Mouse (Mus musculus): ENCODE results near the gene Bcas2. TPM values are rescaled to one million over a fixed set of nuclear protein-coding genes. Genes with fewer than 3 reads are reported as not detected.
"Not testable (repeated sequence)": the region's sequence is repeated elsewhere in the genome, so short reads cannot be mapped to it uniquely, and the experiment has no call there.

The Bcas2 gene
- polyA plus RNA-seq, 1 experiment from 2014 or later: 247 TPM

- Histone ChIP-seq H3K4me3 (no peak overlapping the region), H3K9me3 (no peaks in the 10 kb centered on the region), H3K4me1 (peaks cover 12% of the 10 kb centered on the region), H3K27ac (replicated peaks) (no peak overlapping the region), H3K4me2 (replicated peaks) (no peak overlapping the region), H3K27me3 (no peaks in the 10 kb centered on the region), H3K36me3 (peaks cover 50% of the 10 kb centered on the region), H3K9ac (replicated peaks) (no peak overlapping the region)
- no peak for ATAC-seq (replicated peaks)
- 93% methylated on average over 4 of the region's 4 CpGs for WGBS
Measured at GRCm38 (mm10) chr3:103176740-103177139, 5.3 kb downstream of the Bcas2 start.

- Histone ChIP-seq H3K4me2 (replicated peaks) (no peak overlapping the region), H3K9me3 (no peaks in the 10 kb centered on the region), H3K36me3 (peaks cover 44% of the 10 kb centered on the region), H3K4me3 (no peak overlapping the region), H3K27me3 (no peaks in the 10 kb centered on the region), H3K4me1 (no peaks in the 10 kb centered on the region), H3K9ac (replicated peaks) (no peak overlapping the region), H3K27ac (replicated peaks) (no peak overlapping the region)
- WGBS: 93% methylated on average over 9 of the region's 9 CpGs
- ATAC-seq (replicated peaks): no peak
Measured at GRCm38 (mm10) chr3:103179527-103179926, 8.1 kb downstream of the Bcas2 start.

- H3K27ac ChIP-seq (replicated peaks): no peak overlapping the region
- H3K4me2 ChIP-seq (replicated peaks): no peak overlapping the region
- H3K27me3 ChIP-seq: no peaks in the 10 kb centered on the region
- 56% methylated on average over 4 of the region's 4 CpGs for WGBS
- no peak overlapping the region for H3K9ac ChIP-seq (replicated peaks)
- no peak for ATAC-seq (replicated peaks)
- no peaks in the 10 kb centered on the region for H3K4me1 ChIP-seq
- H3K36me3 ChIP-seq: peaks cover 30% of the 10 kb centered on the region
- H3K4me3 ChIP-seq: no peak overlapping the region
- no peaks in the 10 kb centered on the region for H3K9me3 ChIP-seq
Measured at GRCm38 (mm10) chr3:103181171-103181570, 9.7 kb downstream of the Bcas2 start.

GRCm38 (mm10) chr3:103182821-103183220, 11.4 kb downstream of the Bcas2 start:
- no peaks in the 10 kb centered on the region for H3K4me1 ChIP-seq
- 82% methylated on average over 14 of the region's 14 CpGs for WGBS
- no peak overlapping the region for H3K4me3 ChIP-seq
- no peaks in the 10 kb centered on the region for H3K27me3 ChIP-seq
- no peak for ATAC-seq (replicated peaks)
- H3K4me2 ChIP-seq (replicated peaks): no peak overlapping the region
- no peaks in the 10 kb centered on the region for H3K9me3 ChIP-seq
- no peak overlapping the region for H3K9ac ChIP-seq (replicated peaks)
- peaks cover 16% of the 10 kb centered on the region for H3K36me3 ChIP-seq
- H3K27ac ChIP-seq (replicated peaks): no peak overlapping the region

GRCm38 (mm10) chr3:103184467-103184866, 13.0 kb downstream of the Bcas2 start:
- not testable (repeated sequence) for H3K4me2 ChIP-seq (replicated peaks); H3K36me3 ChIP-seq; H3K27ac ChIP-seq (replicated peaks); H3K4me3 ChIP-seq; H3K9ac ChIP-seq (replicated peaks); H3K27me3 ChIP-seq; H3K4me1 ChIP-seq; ATAC-seq (replicated peaks); H3K9me3 ChIP-seq

- no peaks in the 10 kb centered on the region for H3K27me3 ChIP-seq
- H3K36me3 ChIP-seq: no peaks in the 10 kb centered on the region
- H3K4me3 ChIP-seq: no peak overlapping the region
- H3K9ac ChIP-seq (replicated peaks): no peak overlapping the region
- ATAC-seq (replicated peaks): no peak
- WGBS: 40% methylated on average over 5 of the region's 5 CpGs
- H3K27ac ChIP-seq (replicated peaks): no peak overlapping the region
- no peak overlapping the region for H3K4me2 ChIP-seq (replicated peaks)
- H3K4me1 ChIP-seq: no peaks in the 10 kb centered on the region
- no peaks in the 10 kb centered on the region for H3K9me3 ChIP-seq
Measured at GRCm38 (mm10) chr3:103188451-103188850, 17.0 kb downstream of the Bcas2 start.

GRCm38 (mm10) chr3:103188856-103189255, 17.4 kb downstream of the Bcas2 start:
- Histone ChIP-seq H3K9me3 (no peaks in the 10 kb centered on the region), H3K27ac (replicated peaks) (no peak overlapping the region), H3K4me2 (replicated peaks) (no peak overlapping the region), H3K9ac (replicated peaks) (no peak overlapping the region), H3K27me3 (no peaks in the 10 kb centered on the region), H3K36me3 (no peaks in the 10 kb centered on the region), H3K4me1 (no peaks in the 10 kb centered on the region), H3K4me3 (no peak overlapping the region)
- 84% methylated on average over 2 of the region's 2 CpGs for WGBS
- ATAC-seq (replicated peaks): peak; percentile 35; the same call in 1 of the 2 replicates

- H3K4me1 ChIP-seq: no peaks in the 10 kb centered on the region
- H3K36me3 ChIP-seq: no peaks in the 10 kb centered on the region
- WGBS: 93% methylated on average over 4 of the region's 4 CpGs
Measured at GRCm38 (mm10) chr3:103192161-103192560, 20.7 kb downstream of the Bcas2 start.

GRCm38 (mm10) chr3:103193186-103193585, 21.7 kb downstream of the Bcas2 start:
- Histone ChIP-seq H3K9ac (replicated peaks) (no peak overlapping the region), H3K4me3 (no peak overlapping the region), H3K9me3 (no peaks in the 10 kb centered on the region), H3K27me3 (no peaks in the 10 kb centered on the region), H3K4me1 (no peaks in the 10 kb centered on the region), H3K4me2 (replicated peaks) (no peak overlapping the region), H3K36me3 (no peaks in the 10 kb centered on the region), H3K27ac (replicated peaks) (no peak overlapping the region)
- no peak for ATAC-seq (replicated peaks)
- WGBS: 67% methylated on average over 1 of the region's 1 CpGs

More at GRCm38 (mm10) chr3:103192161-103192560, 20.7 kb downstream of the Bcas2 start:
- Histone ChIP-seq H3K9ac (replicated peaks) (no peak overlapping the region), H3K4me3 (no peak overlapping the region), H3K9me3 (no peaks in the 10 kb centered on the region), H3K27ac (replicated peaks) (no peak overlapping the region), H3K27me3 (no peaks in the 10 kb centered on the region), H3K4me2 (replicated peaks) (no peak overlapping the region)
- no peak for ATAC-seq (replicated peaks)

GRCm38 (mm10) chr3:103196320-103196823, 24.9 kb downstream of the Bcas2 start:
- ATAC-seq (replicated peaks): no peak
- Histone ChIP-seq H3K36me3 (no peaks in the 10 kb centered on the region), H3K4me3 (no peak overlapping the region), H3K4me1 (no peaks in the 10 kb centered on the region), H3K9ac (replicated peaks) (no peak overlapping the region), H3K27ac (replicated peaks) (no peak overlapping the region), H3K9me3 (no peaks in the 10 kb centered on the region), H3K4me2 (replicated peaks) (no peak overlapping the region), H3K27me3 (no peaks in the 10 kb centered on the region)
- 83% methylated on average over 7 of the region's 7 CpGs for WGBS

- no peaks in the 10 kb centered on the region for H3K36me3 ChIP-seq
- H3K4me2 ChIP-seq (replicated peaks): no peak overlapping the region
- H3K4me1 ChIP-seq: no peaks in the 10 kb centered on the region
- no peak overlapping the region for H3K27ac ChIP-seq (replicated peaks)
- no peak overlapping the region for H3K4me3 ChIP-seq
- no peak overlapping the region for H3K9ac ChIP-seq (replicated peaks)
- no peak for ATAC-seq (replicated peaks)
- no peaks in the 10 kb centered on the region for H3K9me3 ChIP-seq
- 94% methylated on average over 5 of the region's 5 CpGs for WGBS
- H3K27me3 ChIP-seq: no peaks in the 10 kb centered on the region
Measured at GRCm38 (mm10) chr3:103199386-103199785, 27.9 kb downstream of the Bcas2 start.

- not testable (repeated sequence) for H3K4me2 ChIP-seq (replicated peaks); ATAC-seq (replicated peaks); H3K9me3 ChIP-seq; H3K9ac ChIP-seq (replicated peaks); H3K4me1 ChIP-seq; H3K27ac ChIP-seq (replicated peaks); H3K27me3 ChIP-seq; H3K4me3 ChIP-seq; H3K36me3 ChIP-seq
- WGBS: 96% methylated on average over 7 of the region's 7 CpGs
Measured at GRCm38 (mm10) chr3:103201105-103201504, 29.6 kb downstream of the Bcas2 start.

GRCm38 (mm10) chr3:103203554-103203953, 32.1 kb downstream of the Bcas2 start:
- no peak overlapping the region for H3K4me3 ChIP-seq
- no peaks in the 10 kb centered on the region for H3K36me3 ChIP-seq
- no peak overlapping the region for H3K4me2 ChIP-seq (replicated peaks)
- H3K4me1 ChIP-seq: no peaks in the 10 kb centered on the region
- no peak for ATAC-seq (replicated peaks)
- H3K27me3 ChIP-seq: no peaks in the 10 kb centered on the region
- WGBS: 93% methylated on average over 1 of the region's 1 CpGs
- no peak overlapping the region for H3K27ac ChIP-seq (replicated peaks)
- no peaks in the 10 kb centered on the region for H3K9me3 ChIP-seq
- no peak overlapping the region for H3K9ac ChIP-seq (replicated peaks)

Data from forebrain, embryonic 15.5 days (tissue).